Mouse (Mus musculus) limb, embryonic 15.5 days (tissue): Measurements from ENCODE around the gene Amd1. TPM values are rescaled to one million over a fixed set of nuclear protein-coding genes. Genes with fewer than 3 reads are reported as not detected.

Experiments
- ATAC-seq: fragments of 200-750 bp; cut with Nextera tagmentation; 2 replicates; pipeline ENCODE4 v1.8.0; 2017; ENCODE audit warnings: low read depth, moderate TSS enrichment; ENCODE audit not compliant: insufficient number of reproducible peaks, low FRiP score, low TSS enrichment
- H3K27ac ChIP-seq: fragments of 300-500 bp; sonication (generic); 2 replicates; pipeline ENCODE4 v1.5.1; 2015; ENCODE audit warnings: moderate library complexity, mild to moderate bottlenecking, inconsistent platforms
- H3K27me3 ChIP-seq: fragments of 300-500 bp; sonication (generic); 2 replicates; pipeline ENCODE4 v1.6.1; 2015; ENCODE audit warnings: inconsistent platforms
- H3K36me3 ChIP-seq: fragments of 300-500 bp; sonication (generic); 2 replicates; pipeline ENCODE4 v1.6.1; 2015; ENCODE audit warnings: inconsistent platforms
- H3K4me1 ChIP-seq: fragments of 300-500 bp; sonication (generic); 2 replicates; pipeline ENCODE4 v1.6.1; 2015; ENCODE audit warnings: inconsistent platforms
- H3K4me2 ChIP-seq: fragments of 300-500 bp; sonication (generic); 2 replicates; pipeline ENCODE4 v1.6.1; 2015; ENCODE audit warnings: mild to moderate bottlenecking, inconsistent platforms
- H3K4me3 ChIP-seq: fragments of 300-500 bp; sonication (generic); 2 replicates; pipeline ENCODE4 v1.5.1; 2015; ENCODE audit warnings: mild to moderate bottlenecking, inconsistent platforms
- H3K9ac ChIP-seq: fragments of 300-500 bp; sonication (generic); 2 replicates; pipeline ENCODE4 v1.6.1; 2015; ENCODE audit warnings: inconsistent platforms
- H3K9me3 ChIP-seq: fragments of 300-500 bp; sonication (generic); 2 replicates; pipeline ENCODE4 v1.6.1; 2016; ENCODE audit warnings: inconsistent platforms
- WGBS: fragments of 180-500 bp; shearing (Covaris S2); methylation state at CpG from one replicate; pipeline ENCODE4 v1.1.7; 2015; 5-methylcytosine and 5-hydroxymethylcytosine counted together
- polyA plus RNA-seq: library from polyadenylated mRNA; unstranded; fragments of >200 nt; fragmentation: Nextera tagmentation; extraction: Ambion mirVana; gene quantifications from 2 replicates; pipeline ENCODE4 v1.2.1, GENCODE M21; 2015

The Amd1 gene
- polyA plus RNA-seq, 1 experiment from 2014 or later = 45.8 TPM

DNA sequence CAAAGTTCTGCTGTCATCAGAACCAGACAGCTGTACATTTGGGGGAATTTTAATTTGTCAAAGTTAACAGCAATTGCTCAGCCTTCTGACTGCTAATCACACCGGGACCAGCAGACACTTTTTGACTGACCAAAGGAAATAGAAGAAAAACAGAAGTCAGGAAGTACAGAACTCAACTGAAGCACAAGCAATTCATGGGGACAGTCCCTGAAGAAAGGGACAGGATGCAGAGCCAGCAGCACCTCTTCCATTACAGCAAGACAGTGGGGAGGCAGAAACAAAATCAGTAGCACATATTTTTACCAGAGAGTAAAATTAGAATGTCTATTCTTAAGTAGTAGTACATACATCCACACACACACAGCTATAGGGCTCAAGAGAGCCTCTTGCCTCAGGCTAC, 15.2 kb downstream of the Amd1 start:
- H3K36me3 ChIP-seq = peaks cover 35% of the 10 kb centered on the region
- ATAC-seq = no peak
- H3K27ac ChIP-seq = no peak overlapping the region
- no peak overlapping the region for H3K9ac ChIP-seq
- no peaks in the 10 kb centered on the region for H3K4me1 ChIP-seq
- no peak overlapping the region for H3K4me2 ChIP-seq
- no peaks in the 10 kb centered on the region for H3K27me3 ChIP-seq
- no peak overlapping the region for H3K4me3 ChIP-seq
- 82% methylated on average over 1 of the region's 1 CpGs for WGBS
- H3K9me3 ChIP-seq = no peaks in the 10 kb centered on the region

DNA sequence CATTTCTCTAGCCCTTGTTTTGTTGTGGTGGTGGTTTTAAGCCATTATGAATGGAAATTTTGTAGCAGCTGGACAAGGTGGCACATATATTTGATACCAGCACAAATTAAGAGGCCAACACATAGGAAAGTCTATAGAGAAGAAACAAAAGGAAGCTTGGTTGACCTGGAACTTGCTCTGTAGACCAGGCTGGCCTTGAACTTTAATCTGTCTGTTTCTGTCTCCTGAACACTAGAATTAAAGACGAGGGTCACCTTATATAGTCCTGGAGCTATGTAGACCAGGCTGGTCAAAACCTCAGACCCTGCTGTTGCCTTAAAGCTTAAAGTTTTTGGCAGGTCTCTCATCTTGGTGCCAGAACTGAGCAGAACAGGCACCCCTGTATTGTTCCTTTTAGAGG, 16.4 kb downstream of the Amd1 start:
- Histone ChIP-seq H3K9me3 (no peaks in the 10 kb centered on the region), H3K36me3 (peaks cover 29% of the 10 kb centered on the region), H3K4me3 (no peak overlapping the region), H3K27ac (no peak overlapping the region), H3K9ac (no peak overlapping the region), H3K4me1 (no peaks in the 10 kb centered on the region), H3K4me2 (no peak overlapping the region), H3K27me3 (no peaks in the 10 kb centered on the region)
- 81% methylated on average over 1 of the region's 1 CpGs for WGBS
- ATAC-seq = no peak

DNA sequence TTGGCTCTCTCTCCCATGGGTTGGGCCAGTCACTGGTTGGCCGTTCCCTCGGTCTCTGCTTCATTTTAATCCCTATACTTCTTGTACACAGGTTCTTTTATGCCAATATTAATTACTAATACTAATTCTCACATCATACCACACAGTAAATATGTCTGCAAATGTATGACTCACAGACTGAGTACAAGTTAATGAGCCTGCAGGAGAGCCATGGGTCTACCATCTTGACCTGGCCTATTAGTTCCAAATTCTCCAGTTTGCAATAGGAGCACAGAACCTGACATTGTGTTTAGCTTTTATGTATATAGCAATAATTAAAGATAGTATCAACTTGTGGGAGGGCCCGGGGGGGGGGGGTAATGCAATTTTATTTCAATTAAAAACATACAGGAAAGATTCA, 17.0 kb downstream of the Amd1 start:
- 0 out of 2 replicates have a peak, but pooled peaks have one; percentile 30 for ATAC-seq
- peaks cover 27% of the 10 kb centered on the region for H3K36me3 ChIP-seq
- 91% methylated on average over 3 of the region's 3 CpGs for WGBS
- no peaks in the 10 kb centered on the region for H3K27me3 ChIP-seq
- no peak overlapping the region for H3K27ac ChIP-seq
- no peak overlapping the region for H3K9ac ChIP-seq
- H3K9me3 ChIP-seq = no peaks in the 10 kb centered on the region
- H3K4me2 ChIP-seq = no peak overlapping the region
- H3K4me3 ChIP-seq = no peak overlapping the region
- no peaks in the 10 kb centered on the region for H3K4me1 ChIP-seq

DNA sequence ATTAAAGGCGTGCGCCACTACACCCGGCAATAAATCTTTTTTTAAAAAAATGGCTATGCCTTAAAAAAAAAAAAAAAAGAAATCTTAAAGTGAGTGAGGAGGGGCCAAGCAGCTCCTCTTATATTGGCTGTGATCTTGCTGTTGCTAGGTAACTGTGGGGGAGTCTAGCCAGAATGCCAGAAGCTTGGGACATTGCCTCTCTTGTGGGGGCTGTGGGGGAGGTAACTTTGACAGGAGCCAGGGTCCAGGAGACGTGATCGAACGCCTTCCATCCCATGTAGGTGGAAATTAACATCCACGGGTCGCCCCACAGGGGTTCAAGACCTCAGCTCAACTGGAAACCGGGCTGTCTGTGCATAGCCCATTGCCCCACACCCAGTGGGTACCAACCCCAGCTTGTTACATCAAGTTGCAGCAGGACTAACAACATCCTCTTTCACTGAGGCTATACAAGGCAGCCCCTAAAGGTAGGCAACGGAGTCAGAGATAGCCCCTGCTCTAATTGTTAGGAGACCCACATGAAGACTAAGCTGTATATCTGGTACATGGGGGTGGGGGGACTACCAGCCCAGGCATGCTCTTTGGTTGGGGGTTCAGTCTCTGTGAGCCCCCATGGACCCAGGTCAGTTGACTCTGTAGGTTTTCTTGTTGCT, 17.7 kb downstream of the Amd1 start:
- H3K27me3 ChIP-seq = no peaks in the 10 kb centered on the region
- no peaks in the 10 kb centered on the region for H3K4me1 ChIP-seq
- H3K4me2 ChIP-seq = no peak overlapping the region
- no peaks in the 10 kb centered on the region for H3K9me3 ChIP-seq
- H3K9ac ChIP-seq = no peak overlapping the region
- H3K27ac ChIP-seq = no peak overlapping the region
- no peak for ATAC-seq
- 84% methylated on average over 10 of the region's 10 CpGs for WGBS
- H3K4me3 ChIP-seq = no peak overlapping the region
- H3K36me3 ChIP-seq = peaks cover 23% of the 10 kb centered on the region

DNA sequence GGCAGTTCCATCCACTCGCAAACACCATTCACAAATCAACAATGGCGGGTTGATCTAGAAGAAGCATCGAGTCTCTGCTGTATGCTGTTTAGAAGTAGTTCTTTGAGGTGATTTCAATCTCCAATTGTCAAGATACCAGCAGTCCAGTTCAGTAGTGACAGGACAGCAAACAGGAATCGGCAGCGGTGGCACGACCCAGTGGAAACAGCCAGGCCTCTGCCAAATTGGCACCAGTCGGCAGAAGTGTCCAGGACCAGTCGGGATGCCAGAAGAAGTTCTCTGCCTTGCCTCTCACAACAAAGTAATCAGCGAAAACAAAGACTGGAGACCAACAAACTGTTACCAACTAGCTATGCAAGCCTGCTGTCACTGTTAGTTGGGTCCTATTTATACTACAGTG, 18.4 kb downstream of the Amd1 start:
- Histone ChIP-seq H3K36me3 (peaks cover 23% of the 10 kb centered on the region), H3K27me3 (no peaks in the 10 kb centered on the region), H3K9ac (no peak overlapping the region), H3K9me3 (no peaks in the 10 kb centered on the region), H3K4me2 (no peak overlapping the region), H3K27ac (no peak overlapping the region), H3K4me3 (no peak overlapping the region), H3K4me1 (no peaks in the 10 kb centered on the region)
- no peak for ATAC-seq
- WGBS = 90% methylated on average over 9 of the region's 9 CpGs

DNA sequence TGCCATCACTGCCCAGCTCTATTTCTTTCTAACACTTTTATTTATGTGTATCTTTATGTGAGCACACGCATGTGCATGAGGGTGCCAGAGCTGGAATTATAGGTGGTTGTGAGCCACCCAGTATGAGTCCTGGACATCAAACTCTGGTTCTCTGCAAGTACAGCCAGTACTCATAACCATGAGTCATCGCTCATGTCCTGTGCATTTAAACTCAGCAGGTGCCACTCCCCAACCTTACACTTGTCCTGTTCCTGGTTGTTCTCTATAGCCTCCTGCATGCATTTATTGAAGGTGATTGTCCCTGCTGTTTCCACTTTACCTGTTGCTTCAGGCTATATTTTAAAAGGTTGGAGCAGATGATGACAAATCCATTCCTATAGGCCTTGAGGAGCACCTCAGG, 20.4 kb downstream of the Amd1 start:
- Histone ChIP-seq H3K36me3 (peaks cover 16% of the 10 kb centered on the region), H3K27me3 (no peaks in the 10 kb centered on the region), H3K9me3 (no peaks in the 10 kb centered on the region), H3K4me1 (no peaks in the 10 kb centered on the region), H3K4me3 (no peak overlapping the region), H3K27ac (no peak overlapping the region), H3K4me2 (no peak overlapping the region), H3K9ac (no peak overlapping the region)
- WGBS = 95% methylated on average over 2 of the region's 2 CpGs
- no peak for ATAC-seq

DNA sequence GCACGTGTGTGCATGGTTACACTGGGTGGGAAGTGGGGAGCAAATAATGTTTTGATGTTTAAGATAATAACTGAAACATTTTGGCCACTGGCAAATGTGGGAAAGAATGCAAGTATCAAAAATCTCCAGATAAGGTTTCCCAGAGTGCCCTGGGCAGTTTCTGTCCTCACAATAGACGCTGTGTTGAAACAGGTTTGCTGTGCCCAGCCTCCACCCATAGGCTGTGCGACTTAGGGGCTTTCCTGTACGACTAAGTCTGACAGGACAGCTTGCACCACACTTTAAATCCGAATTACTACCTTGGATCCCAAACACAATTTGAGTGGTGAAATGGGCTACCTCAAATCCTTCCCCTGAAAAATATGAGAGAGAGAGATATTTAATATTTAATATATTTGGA, 23.7 kb downstream of the Amd1 start:
- WGBS = 49% methylated on average over 5 of the region's 5 CpGs
- Histone ChIP-seq H3K27ac (no peak overlapping the region), H3K27me3 (no peaks in the 10 kb centered on the region), H3K4me2 (no peak overlapping the region), H3K4me3 (no peak overlapping the region), H3K4me1 (no peaks in the 10 kb centered on the region), H3K9me3 (no peaks in the 10 kb centered on the region), H3K36me3 (0 out of 2 replicates have a peak, but pooled peaks cover 1% of the 10 kb centered on the region), H3K9ac (no peak overlapping the region)
- ATAC-seq = no peak

DNA sequence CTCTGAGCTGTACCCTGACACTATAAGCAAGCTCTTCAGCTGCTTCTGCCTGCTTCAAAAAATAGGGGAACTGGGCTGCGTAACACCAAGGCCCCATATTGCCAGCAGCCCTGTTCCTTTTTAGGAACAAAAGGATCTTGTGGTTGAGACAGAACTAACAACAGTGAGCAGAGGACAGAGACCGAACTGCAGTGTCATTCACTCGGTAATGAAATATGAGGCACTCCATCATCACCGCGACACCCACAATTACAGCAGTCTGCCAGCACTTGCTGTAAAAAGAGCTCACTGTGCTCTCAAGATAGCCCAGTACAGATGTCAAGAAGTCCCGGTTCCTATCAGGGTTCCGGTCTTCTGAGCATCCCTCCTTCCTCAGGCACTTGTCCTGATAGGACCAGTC, 26.0 kb downstream of the Amd1 start:
- ATAC-seq = no peak
- H3K9ac ChIP-seq = no peak overlapping the region
- H3K27me3 ChIP-seq = no peaks in the 10 kb centered on the region
- no peaks in the 10 kb centered on the region for H3K36me3 ChIP-seq
- no peak overlapping the region for H3K4me3 ChIP-seq
- H3K4me2 ChIP-seq = no peak overlapping the region
- 56% methylated on average over 7 of the region's 7 CpGs for WGBS
- H3K9me3 ChIP-seq = no peaks in the 10 kb centered on the region
- H3K27ac ChIP-seq = no peak overlapping the region
- no peaks in the 10 kb centered on the region for H3K4me1 ChIP-seq

DNA sequence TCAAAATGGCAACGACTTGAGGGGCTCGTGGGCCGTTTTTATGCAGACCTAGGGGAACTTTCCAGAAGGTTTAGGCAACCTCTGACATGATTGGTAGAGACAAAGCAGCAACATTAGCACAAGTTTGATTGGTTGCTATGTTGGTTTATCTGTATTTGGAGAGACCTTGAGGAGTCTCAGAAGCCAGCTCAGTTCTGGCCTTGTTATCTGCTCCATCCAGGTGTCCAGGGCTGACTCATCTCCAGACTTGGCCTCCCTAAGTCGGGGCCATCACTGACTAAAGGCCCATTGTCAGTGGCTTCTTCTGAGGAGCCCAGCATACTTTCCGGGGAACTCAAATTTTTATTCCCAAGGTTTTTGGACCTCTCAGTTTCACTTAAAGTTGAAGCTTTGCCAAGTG, 28.0 kb downstream of the Amd1 start:
- H3K27me3 ChIP-seq = no peaks in the 10 kb centered on the region
- H3K9me3 ChIP-seq = no peaks in the 10 kb centered on the region
- no peaks in the 10 kb centered on the region for H3K36me3 ChIP-seq
- 79% methylated on average over 5 of the region's 5 CpGs for WGBS
- no peak overlapping the region for H3K27ac ChIP-seq
- no peak overlapping the region for H3K4me3 ChIP-seq
- no peak for ATAC-seq
- H3K9ac ChIP-seq = no peak overlapping the region
- H3K4me1 ChIP-seq = no peaks in the 10 kb centered on the region
- no peak overlapping the region for H3K4me2 ChIP-seq

DNA sequence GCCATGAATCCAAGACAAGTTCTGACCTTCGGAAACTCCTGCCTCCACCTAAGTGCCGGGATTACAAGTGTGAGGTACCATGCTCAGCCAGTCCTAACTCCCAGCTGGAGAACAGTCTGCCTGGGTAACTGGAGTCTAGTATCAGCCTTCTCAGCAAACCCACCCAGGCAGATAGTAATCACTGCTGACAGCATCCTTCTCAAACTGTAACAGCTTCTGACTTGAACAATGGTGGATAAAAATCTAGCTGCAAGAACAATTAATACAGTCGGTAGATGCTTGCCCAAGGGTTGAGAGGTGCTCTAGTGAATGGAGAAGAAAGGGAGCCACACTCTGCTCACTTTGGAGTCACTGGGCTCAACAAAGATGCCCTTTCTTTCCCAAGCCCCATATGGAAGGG, 30.8 kb downstream of the Amd1 start:
- H3K9me3 ChIP-seq = no peaks in the 10 kb centered on the region
- no peak overlapping the region for H3K9ac ChIP-seq
- H3K4me1 ChIP-seq = no peaks in the 10 kb centered on the region
- H3K27me3 ChIP-seq = no peaks in the 10 kb centered on the region
- H3K4me3 ChIP-seq = no peak overlapping the region
- H3K36me3 ChIP-seq = no peaks in the 10 kb centered on the region
- no peak overlapping the region for H3K4me2 ChIP-seq
- H3K27ac ChIP-seq = no peak overlapping the region
- ATAC-seq = no peak
- WGBS = 85% methylated on average over 3 of the region's 3 CpGs

DNA sequence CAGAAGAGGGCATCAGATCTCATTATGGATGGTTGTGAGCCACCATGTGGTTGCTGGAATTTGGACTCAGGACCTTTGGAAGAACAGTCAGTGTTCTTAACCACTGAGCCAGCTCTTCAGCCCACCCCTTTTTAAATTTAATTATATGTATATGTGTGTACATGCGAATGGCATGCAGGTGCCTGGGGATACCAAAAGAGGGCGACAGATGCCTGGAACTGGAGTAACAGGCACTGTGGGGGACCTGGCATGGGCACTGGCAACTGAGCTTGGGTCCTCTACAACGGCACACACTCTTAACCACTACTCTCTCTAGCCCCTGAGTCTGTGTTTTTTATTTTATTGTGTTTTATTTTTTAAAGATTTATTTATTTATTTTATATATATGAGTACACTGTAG, 37.1 kb downstream of the Amd1 start:
- 91% methylated on average over 3 of the region's 3 CpGs for whole genome bisulfite sequencing
- H3K4me1 ChIP-seq = no peaks in the 10 kb centered on the region
- no peak overlapping the region for H3K4me3 ChIP-seq
- no peaks in the 10 kb centered on the region for H3K36me3 ChIP-seq
- H3K27me3 ChIP-seq = no peaks in the 10 kb centered on the region
- no peaks in the 10 kb centered on the region for H3K9me3 ChIP-seq
- no peak overlapping the region for H3K4me2 ChIP-seq
- ATAC-seq = no peak
- H3K27ac ChIP-seq = no peak overlapping the region
- H3K9ac ChIP-seq = no peak overlapping the region

DNA sequence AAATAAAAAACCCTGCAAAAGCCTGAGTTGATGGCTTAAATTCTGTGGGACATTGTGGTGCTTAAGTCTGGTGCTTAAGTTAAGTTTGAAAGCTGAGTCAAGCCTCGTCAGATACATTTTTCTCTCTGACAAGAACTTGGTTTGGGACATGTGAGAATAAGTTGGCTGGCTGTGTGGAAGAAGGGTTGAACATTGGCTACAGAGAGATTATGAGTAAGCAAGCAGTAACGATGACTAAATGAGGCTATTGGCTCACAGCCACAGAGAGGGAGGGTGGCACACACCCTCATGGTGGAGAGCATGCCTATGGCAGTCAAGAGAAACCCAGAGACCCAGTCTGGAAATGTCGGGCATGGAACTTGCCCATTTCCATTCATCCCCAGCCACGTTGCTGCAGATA, 38.3 kb downstream of the Amd1 start:
- peaks cover 5% of the 10 kb centered on the region; the same call in 1 of the 2 replicates for H3K4me1 ChIP-seq
- H3K36me3 ChIP-seq = no peaks in the 10 kb centered on the region
- H3K27ac ChIP-seq = no peak overlapping the region
- WGBS = 82% methylated on average over 4 of the region's 4 CpGs
- no peak overlapping the region for H3K4me2 ChIP-seq
- ATAC-seq = no peak
- no peaks in the 10 kb centered on the region for H3K9me3 ChIP-seq
- H3K4me3 ChIP-seq = no peak overlapping the region
- no peak overlapping the region for H3K9ac ChIP-seq
- H3K27me3 ChIP-seq = no peaks in the 10 kb centered on the region

DNA sequence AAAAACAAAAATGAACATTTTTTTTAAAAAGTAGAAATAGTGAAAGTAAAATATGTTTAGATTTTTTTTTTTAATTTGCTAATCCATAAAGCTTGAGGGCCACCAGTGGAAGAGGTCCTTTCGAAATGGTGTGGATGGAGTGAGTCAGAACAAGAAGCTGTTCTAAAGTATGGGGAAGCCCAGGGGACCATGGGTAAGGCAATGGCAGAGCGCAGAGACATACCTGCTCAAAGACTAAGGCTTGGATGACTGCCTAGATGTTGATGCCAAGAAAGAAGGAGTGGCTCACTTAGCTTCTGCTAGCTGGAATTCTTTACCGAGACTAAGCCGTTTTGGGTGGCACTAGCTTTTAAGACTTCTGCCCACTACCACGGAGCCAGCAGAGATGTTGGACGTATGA, 39.8 kb downstream of the Amd1 start:
- Histone ChIP-seq H3K27me3 (no peaks in the 10 kb centered on the region), H3K4me2 (no peak overlapping the region), H3K27ac (no peak overlapping the region), H3K4me1 (peaks cover 5% of the 10 kb centered on the region; the same call in 1 of the 2 replicates), H3K36me3 (no peaks in the 10 kb centered on the region), H3K9me3 (no peaks in the 10 kb centered on the region), H3K9ac (no peak overlapping the region), H3K4me3 (no peak overlapping the region)
- WGBS = 80% methylated on average over 6 of the region's 6 CpGs
- ATAC-seq = no peak
